Mouse (Mus musculus) kidney, embryonic 14.5 days (tissue): Measurements from ENCODE around the gene Nup188. TPM values are rescaled to one million over a fixed set of nuclear protein-coding genes. Genes with fewer than 3 reads are reported as not detected.

Experiments
- ATAC-seq: fragments of 200-750 bp; cut with Nextera tagmentation; 2 replicates; pipeline ENCODE4 v1.8.0; 2017; ENCODE audit warnings: moderate number of reproducible peaks, mild to moderate bottlenecking, moderate TSS enrichment, moderate library complexity; ENCODE audit not compliant: low FRiP score, low TSS enrichment
- H3K27ac ChIP-seq: fragments of 300-500 bp; sonication (generic); 2 replicates; pipeline ENCODE4 v1.5.1; 2014; ENCODE audit warnings: low read depth, mild to moderate bottlenecking, low read length, moderate library complexity, mixed read lengths
- H3K27me3 ChIP-seq: fragments of 300-500 bp; sonication (generic); 2 replicates; pipeline ENCODE4 v1.6.1; 2014; ENCODE audit warnings: mild to moderate bottlenecking, low read length; ENCODE audit not compliant: control insufficient read depth, insufficient read depth
- H3K36me3 ChIP-seq: fragments of 300-500 bp; sonication (generic); 2 replicates; pipeline ENCODE4 v1.6.1; 2014; ENCODE audit warnings: low read length, mixed read lengths; ENCODE audit not compliant: control insufficient read depth, insufficient read depth
- H3K4me1 ChIP-seq: fragments of 300-500 bp; sonication (generic); 2 replicates; pipeline ENCODE4 v1.6.1; 2014; ENCODE audit warnings: low read length, mixed read lengths; ENCODE audit not compliant: control insufficient read depth, insufficient read depth
- H3K4me2 ChIP-seq: fragments of 300-500 bp; sonication (generic); replicated peaks from 2 replicates; pipeline ENCODE4 v1.6.1; 2014; ENCODE audit warnings: low read depth, mild to moderate bottlenecking, low read length
- H3K4me3 ChIP-seq: fragments of 300-500 bp; sonication (generic); 2 replicates; pipeline ENCODE4 v1.5.1; 2014; ENCODE audit warnings: mild to moderate bottlenecking, low read length
- H3K9ac ChIP-seq: fragments of 300-500 bp; sonication (generic); 2 replicates; pipeline ENCODE4 v1.6.1; 2014; ENCODE audit warnings: low read depth, mild to moderate bottlenecking, low read length, moderate library complexity
- H3K9me3 ChIP-seq: fragments of 300-500 bp; sonication (generic); 2 replicates; pipeline ENCODE4 v1.6.1; 2016; ENCODE audit warnings: low read length; ENCODE audit not compliant: control insufficient read depth
- WGBS: fragments of 180-500 bp; shearing (Covaris S2); extraction: QIAGEN DNeasy Blood & Tissue Kit; methylation state at CpG from one replicate; pipeline ENCODE4 v1.1.7; 2014; 5-methylcytosine and 5-hydroxymethylcytosine counted together
- polyA plus RNA-seq: library from polyadenylated mRNA; unstranded; fragments of >200 nt; fragmentation: Nextera tagmentation; extraction: Ambion mirVana; gene quantifications from 2 replicates; pipeline ENCODE4 v1.2.1, GENCODE M21; 2014

The Nup188 gene
- polyA plus RNA-seq, 1 experiment from 2014 or later: 54.4 TPM

DNA sequence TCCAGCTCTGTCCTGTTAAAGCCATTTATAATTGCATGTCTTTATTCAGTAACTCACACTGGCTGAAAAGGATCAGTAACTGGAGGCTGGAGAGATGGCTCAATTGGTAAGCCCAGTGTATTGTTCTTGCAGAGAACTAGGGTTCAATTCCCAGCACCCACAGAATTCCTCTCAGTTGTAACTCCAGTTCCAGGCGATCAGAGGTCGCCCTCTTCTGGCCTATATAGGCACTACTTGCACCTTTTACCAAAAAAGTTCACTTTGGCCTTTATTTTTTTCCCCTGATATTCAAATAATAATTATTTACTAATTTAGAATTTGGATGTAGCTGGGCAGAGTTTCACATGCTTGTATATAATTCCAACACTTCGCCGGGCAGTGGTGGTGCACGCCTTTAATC lies 76.7 kb downstream of the Nup188 start:
- H3K36me3 ChIP-seq: peaks cover 9% of the 10 kb centered on the region
- H3K27ac ChIP-seq: no peak overlapping the region
- H3K4me2 ChIP-seq: no peak overlapping the region
- WGBS: 68% methylated on average over 5 of the region's 5 CpGs
- H3K4me3 ChIP-seq: no peak overlapping the region
- no peak overlapping the region for H3K9ac ChIP-seq
- peaks cover 19% of the 10 kb centered on the region for H3K4me1 ChIP-seq
- no peaks in the 10 kb centered on the region for H3K27me3 ChIP-seq
- H3K9me3 ChIP-seq: no peaks in the 10 kb centered on the region
- ATAC-seq: no peak

DNA sequence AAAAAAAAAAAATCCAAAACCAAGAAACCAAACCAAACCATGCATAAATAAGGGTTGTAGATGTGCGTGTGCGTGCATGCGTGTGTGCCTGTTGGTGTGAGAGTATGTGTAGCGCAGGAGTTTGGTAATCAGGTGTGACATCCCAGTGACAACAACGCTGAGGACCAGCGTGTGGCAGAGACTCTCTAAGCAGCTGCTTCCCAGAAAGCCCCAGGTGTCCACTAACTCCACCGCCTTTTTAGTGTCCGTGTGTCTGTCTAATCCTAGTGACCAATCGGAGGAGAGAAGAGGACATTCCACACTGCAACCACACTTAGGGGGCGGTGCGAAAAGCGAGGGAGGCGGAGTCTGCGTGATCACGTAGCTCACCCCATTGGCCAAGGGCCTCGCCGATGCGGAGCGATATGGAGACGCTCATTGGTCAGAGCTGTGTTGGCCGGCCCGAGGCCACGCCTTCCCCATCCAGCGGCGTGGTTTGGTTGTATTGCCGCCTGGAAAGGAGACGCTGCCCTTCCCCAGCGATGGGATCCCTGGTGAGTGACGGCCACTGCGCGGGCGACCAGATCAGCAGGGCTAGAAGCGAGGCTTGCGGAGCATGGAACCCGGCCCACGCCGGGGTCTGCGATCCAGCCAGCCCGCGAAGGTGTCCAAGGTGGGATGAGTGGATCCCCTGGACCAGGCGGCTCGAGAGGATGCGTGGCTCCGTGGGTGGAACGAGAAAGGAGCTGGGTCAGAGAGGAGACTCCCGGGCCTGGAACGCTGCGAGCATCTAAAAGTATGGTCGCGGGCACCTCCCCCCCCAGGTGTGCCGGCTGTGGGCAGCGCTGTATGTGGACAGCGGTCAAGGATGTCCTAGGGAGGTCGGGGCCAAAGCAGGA lies 77.8 kb downstream of the Nup188 start, which contains the start of gene Miga2:
Gene Miga2, plus strand, starts transcription at position 461 of the 878 bp plus-strand sequence.
- ATAC-seq: peak; percentile 99
- Histone ChIP-seq H3K9me3 (no peaks in the 10 kb centered on the region), H3K27ac (peak within 1 kb of the TSS; percentile 77), H3K4me1 (peaks cover 10% of the 10 kb centered on the region), H3K9ac (peak within 1 kb of the TSS; percentile 82), H3K36me3 (peaks cover 20% of the 10 kb centered on the region), H3K27me3 (no peaks in the 10 kb centered on the region), H3K4me2 (peak within 1 kb of the TSS; percentile 64), H3K4me3 (peak within 1 kb of the TSS; percentile 94)
- WGBS: under 1% methylated on average over 54 of the region's 54 CpGs

DNA sequence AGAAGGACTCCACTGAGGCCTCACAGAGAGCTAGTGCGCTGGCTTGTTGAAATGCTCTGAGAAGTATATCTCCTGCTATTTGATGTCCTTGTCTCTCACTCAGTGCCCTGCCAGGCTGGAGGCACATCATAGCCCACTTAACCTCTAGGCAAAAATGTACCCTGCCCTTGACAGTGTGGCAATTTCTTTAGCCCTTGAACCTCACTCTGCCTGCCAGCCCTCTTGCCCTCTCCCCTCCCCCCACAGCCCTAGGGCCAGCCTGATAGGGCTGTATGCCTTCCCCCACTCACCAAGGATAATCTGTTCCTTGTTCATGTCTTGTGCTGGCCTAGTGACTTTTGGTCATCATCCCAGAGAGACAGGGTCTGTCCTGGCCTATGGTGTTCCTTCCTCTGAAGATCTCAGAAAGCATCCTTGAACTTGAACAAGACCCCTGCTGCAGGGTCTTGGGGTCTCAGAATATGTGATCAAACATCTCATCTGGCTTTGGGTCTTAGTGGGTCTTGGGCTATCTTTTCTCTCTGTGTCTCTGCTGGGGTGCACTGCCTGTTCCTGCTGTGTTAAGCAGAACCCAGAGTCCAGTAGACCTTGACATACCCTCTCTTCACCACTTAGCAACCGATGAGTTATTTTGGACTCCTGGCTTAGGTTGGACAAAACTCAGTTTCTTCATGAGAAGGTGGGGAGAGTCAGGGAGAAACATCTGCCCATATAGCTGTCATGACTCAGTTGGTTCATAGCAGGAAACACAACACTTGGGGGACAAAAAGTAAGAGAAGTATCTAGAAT lies 79.3 kb downstream of the Nup188 start:
- H3K27ac ChIP-seq: no peak overlapping the region
- peak overlapping the region; percentile 64 for H3K4me2 ChIP-seq
- H3K4me1 ChIP-seq: peaks cover 10% of the 10 kb centered on the region
- no peaks in the 10 kb centered on the region for H3K9me3 ChIP-seq
- WGBS: 94% methylated on average over 2 of the region's 2 CpGs
- H3K9ac ChIP-seq: peak overlapping the region; percentile 82; the same call in 1 of the 2 replicates
- H3K27me3 ChIP-seq: no peaks in the 10 kb centered on the region
- peak overlapping the region; percentile 94 for H3K4me3 ChIP-seq
- ATAC-seq: no peak
- peaks cover 35% of the 10 kb centered on the region for H3K36me3 ChIP-seq

DNA sequence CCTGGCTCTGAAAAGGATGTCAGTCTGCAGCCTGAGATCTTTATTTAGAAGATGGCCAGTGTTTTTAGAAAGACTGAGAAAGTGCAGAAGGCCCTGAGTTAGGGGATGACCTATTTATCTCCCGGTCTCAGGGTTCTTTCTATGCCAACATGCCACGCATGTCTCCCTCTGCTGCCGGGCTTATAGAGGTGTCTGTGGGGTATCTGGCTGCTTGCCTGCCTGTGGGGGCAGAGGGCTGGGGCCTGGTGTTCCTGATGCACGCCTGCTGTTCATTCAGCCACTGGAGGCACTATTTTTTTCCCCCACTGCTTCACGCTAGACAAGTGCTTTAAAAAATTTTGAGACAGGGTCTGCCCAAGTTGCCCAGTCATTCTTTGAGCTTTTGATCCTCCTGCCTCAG lies 80.0 kb downstream of the Nup188 start:
- H3K4me3 ChIP-seq: no peak overlapping the region
- H3K27ac ChIP-seq: no peak overlapping the region
- H3K9me3 ChIP-seq: no peaks in the 10 kb centered on the region
- H3K9ac ChIP-seq: no peak overlapping the region
- H3K27me3 ChIP-seq: no peaks in the 10 kb centered on the region
- peaks cover 42% of the 10 kb centered on the region for H3K36me3 ChIP-seq
- ATAC-seq: no peak
- 80% methylated on average over 5 of the region's 5 CpGs for WGBS
- peaks cover 10% of the 10 kb centered on the region for H3K4me1 ChIP-seq
- no peak overlapping the region for H3K4me2 ChIP-seq

DNA sequence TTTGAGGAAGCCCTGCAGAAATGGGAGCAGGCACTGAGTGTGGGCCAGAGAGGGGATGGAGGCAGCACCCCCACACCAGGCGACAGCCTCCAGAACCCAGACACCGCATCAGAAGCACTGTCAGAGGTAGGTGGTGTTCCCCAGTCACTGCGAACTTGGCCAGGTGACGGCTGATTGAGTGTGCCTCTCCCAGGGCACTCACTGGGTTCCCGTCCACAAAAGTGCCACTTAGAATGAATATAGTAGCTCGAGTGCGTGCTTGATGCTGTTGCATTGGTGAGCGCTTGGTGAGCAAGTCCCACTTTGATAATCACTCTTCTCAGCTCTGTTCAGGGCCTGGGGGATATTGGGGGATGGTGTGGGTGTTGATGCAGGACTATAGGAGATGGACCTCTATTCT lies 85.3 kb downstream of the Nup188 start:
- no peak for ATAC-seq
- Histone ChIP-seq H3K36me3 (peaks cover 87% of the 10 kb centered on the region), H3K27ac (no peak overlapping the region), H3K9ac (no peak overlapping the region), H3K4me2 (no peak overlapping the region), H3K9me3 (no peaks in the 10 kb centered on the region), H3K27me3 (no peaks in the 10 kb centered on the region), H3K4me1 (no peaks in the 10 kb centered on the region), H3K4me3 (no peak overlapping the region)
- 95% methylated on average over 8 of the region's 8 CpGs for WGBS

DNA sequence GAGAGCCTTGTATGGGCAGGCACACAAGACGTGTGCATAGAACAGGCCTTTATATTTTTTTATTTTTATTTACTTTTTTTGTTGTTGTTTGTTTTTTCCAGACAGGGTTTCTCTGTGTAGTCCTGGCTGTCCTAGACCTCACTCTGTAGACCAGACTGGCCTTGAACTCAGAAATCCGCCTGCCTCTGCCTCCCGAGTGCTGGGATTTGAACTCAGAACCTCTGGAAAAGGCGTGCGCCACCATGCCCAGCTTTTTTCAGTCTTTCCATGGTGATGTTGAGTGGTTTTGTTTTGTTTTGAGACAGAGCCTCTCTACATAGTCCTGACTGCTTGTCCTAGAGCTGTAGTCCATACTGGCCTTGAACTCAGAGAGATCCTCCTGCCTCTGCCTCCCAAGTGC lies 86.5 kb downstream of the Nup188 start:
- H3K4me3 ChIP-seq: no peak overlapping the region

DNA sequence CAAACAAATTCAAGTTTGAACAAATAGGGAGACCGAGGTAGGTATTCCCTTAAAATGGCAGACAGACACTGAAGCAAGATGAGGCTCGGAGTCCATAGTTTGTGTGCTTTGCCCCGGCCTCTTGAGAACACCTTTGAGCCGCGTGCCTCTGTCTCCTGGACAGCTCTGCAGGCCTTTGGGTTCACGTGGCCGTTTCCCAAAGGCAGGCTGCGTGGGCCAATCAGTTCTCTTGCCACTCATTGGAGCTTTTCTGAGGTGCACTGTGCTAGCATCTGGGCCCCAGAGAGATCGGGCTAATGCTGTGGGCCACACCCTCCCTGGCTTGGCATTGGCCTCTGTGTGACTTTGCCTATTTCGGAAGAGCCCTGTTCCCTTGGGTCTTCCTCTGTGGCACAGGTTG lies 89.7 kb downstream of the Nup188 start:
- H3K9ac ChIP-seq: no peak overlapping the region
- no peak for ATAC-seq
- H3K36me3 ChIP-seq: peaks cover 85% of the 10 kb centered on the region
- 95% methylated on average over 10 of the region's 10 CpGs for WGBS
- no peaks in the 10 kb centered on the region for H3K9me3 ChIP-seq
- no peaks in the 10 kb centered on the region for H3K4me1 ChIP-seq
- no peak overlapping the region for H3K4me2 ChIP-seq
- no peak overlapping the region for H3K4me3 ChIP-seq
- no peaks in the 10 kb centered on the region for H3K27me3 ChIP-seq
- no peak overlapping the region for H3K27ac ChIP-seq

More for the DNA sequence above, 86.5 kb downstream of the Nup188 start:
- no peaks in the 10 kb centered on the region for H3K9me3 ChIP-seq
- WGBS: 95% methylated on average over 5 of the region's 5 CpGs
- no peaks in the 10 kb centered on the region for H3K27me3 ChIP-seq
- no peaks in the 10 kb centered on the region for H3K4me1 ChIP-seq
- ATAC-seq: no peak
- H3K27ac ChIP-seq: no peak overlapping the region
- H3K4me2 ChIP-seq: no peak overlapping the region
- no peak overlapping the region for H3K9ac ChIP-seq
- H3K36me3 ChIP-seq: peaks cover 90% of the 10 kb centered on the region

DNA sequence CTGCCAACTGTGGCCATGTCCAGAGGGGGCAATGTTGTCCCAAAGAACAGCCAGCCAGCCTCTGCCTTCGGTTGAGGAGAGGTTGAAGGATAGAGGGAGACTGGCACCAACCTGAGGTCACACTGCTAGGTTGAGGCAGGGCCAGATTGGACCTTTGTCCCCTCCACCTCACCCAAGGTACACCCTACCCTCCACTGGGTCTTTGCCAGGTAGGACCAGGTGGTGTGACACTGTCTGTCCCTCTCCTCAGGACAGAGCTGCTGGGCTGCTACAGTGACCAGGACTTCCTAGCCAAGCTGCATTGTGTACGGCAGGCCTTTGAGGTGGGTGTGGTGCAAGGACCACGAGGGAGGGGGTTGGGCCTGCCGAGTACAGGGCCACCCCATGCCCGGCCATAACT lies 91.5 kb downstream of the Nup188 start:
- no peak for ATAC-seq
- H3K4me3 ChIP-seq: no peak overlapping the region
- WGBS: 84% methylated on average over 5 of the region's 5 CpGs
- no peak overlapping the region for H3K4me2 ChIP-seq
- H3K27ac ChIP-seq: no peak overlapping the region
- no peaks in the 10 kb centered on the region for H3K9me3 ChIP-seq
- H3K9ac ChIP-seq: no peak overlapping the region
- H3K4me1 ChIP-seq: no peaks in the 10 kb centered on the region
- H3K36me3 ChIP-seq: peaks cover 84% of the 10 kb centered on the region
- no peaks in the 10 kb centered on the region for H3K27me3 ChIP-seq

DNA sequence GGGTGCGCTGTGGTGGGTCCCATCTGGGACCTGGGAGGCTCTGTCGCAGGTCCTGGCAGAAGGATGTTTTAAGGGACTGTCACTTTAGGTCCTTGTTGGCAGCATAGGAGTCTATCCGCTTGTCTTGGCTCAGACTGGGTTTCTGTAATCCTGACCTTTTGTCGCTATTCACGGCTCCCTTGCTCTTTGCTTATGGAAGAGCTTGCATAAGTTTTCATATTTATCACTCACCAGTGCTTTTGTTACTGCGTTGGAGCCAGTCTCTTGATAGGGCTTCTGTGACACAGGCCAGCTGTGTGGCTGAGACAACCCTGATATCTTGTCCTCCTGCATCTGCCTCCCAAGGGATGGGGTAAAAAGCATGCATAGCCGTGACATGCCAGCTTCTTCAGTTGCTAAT lies 93.1 kb downstream of the Nup188 start:
- no peaks in the 10 kb centered on the region for H3K27me3 ChIP-seq
- no peaks in the 10 kb centered on the region for H3K9me3 ChIP-seq
- WGBS: 79% methylated on average over 7 of the region's 7 CpGs
- H3K9ac ChIP-seq: no peak overlapping the region
- no peak overlapping the region for H3K4me2 ChIP-seq
- H3K36me3 ChIP-seq: peaks cover 81% of the 10 kb centered on the region
- ATAC-seq: no peak
- no peak overlapping the region for H3K4me3 ChIP-seq
- H3K27ac ChIP-seq: no peak overlapping the region
- H3K4me1 ChIP-seq: no peaks in the 10 kb centered on the region
